Mouse (Mus musculus): ENCODE results near the gene B4galt5. TPM values are rescaled to one million over a fixed set of nuclear protein-coding genes. Genes with fewer than 3 reads are reported as not detected.

The B4galt5 gene
- polyA plus RNA-seq, 1 experiment from 2014 or later: 22.6 TPM

- Histone ChIP-seq H3K4me2 (ENCODE audit: low read length) (no peak overlapping the region), H3K4me1 (ENCODE audit: control insufficient read depth, insufficient read depth, low read depth, low read length) (peaks cover 20% of the 10 kb centered on the region), H3K27me3 (replicated peaks; ENCODE audit: control insufficient read depth, insufficient read depth, low read length) (no peaks in the 10 kb centered on the region), H3K36me3 (ENCODE audit: control insufficient read depth, insufficient read depth, low read length) (no peaks in the 10 kb centered on the region), H3K9me3 (ENCODE audit: control insufficient read depth, low read length) (no peaks in the 10 kb centered on the region), H3K27ac (ENCODE audit: low read depth, low read length) (peak overlapping the region; percentile 29), H3K4me3 (ENCODE audit: low read length) (no peak overlapping the region), H3K9ac (ENCODE audit: low read depth, low read length) (no peak overlapping the region)
- peak; percentile 58 for ATAC-seq
- WGBS: 68% methylated on average over 5 of the region's 5 CpGs
Measured at GRCm38 (mm10) chr2:167330581-167330980, 18.4 kb downstream of the B4galt5 start.

GRCm38 (mm10) chr2:167329478-167330262 is 19.3 kb downstream of the B4galt5 start:
- WGBS: 94% methylated on average over 9 of the region's 9 CpGs
- peaks cover 20% of the 10 kb centered on the region for H3K4me1 ChIP-seq (ENCODE audit: control insufficient read depth, insufficient read depth, low read depth, low read length)

GRCm38 (mm10) chr2:167328340-167328739 is 20.6 kb downstream of the B4galt5 start:
- no peaks in the 10 kb centered on the region for H3K36me3 ChIP-seq (ENCODE audit: control insufficient read depth, insufficient read depth, low read length)

More at GRCm38 (mm10) chr2:167329478-167330262, 19.3 kb downstream of the B4galt5 start:
- Histone ChIP-seq H3K27me3 (replicated peaks; ENCODE audit: control insufficient read depth, insufficient read depth, low read length) (no peaks in the 10 kb centered on the region), H3K9ac (ENCODE audit: low read depth, low read length) (no peak overlapping the region), H3K36me3 (ENCODE audit: control insufficient read depth, insufficient read depth, low read length) (no peaks in the 10 kb centered on the region), H3K9me3 (ENCODE audit: control insufficient read depth, low read length) (no peaks in the 10 kb centered on the region), H3K27ac (ENCODE audit: low read depth, low read length) (no peak overlapping the region), H3K4me2 (ENCODE audit: low read length) (no peak overlapping the region), H3K4me3 (ENCODE audit: low read length) (no peak overlapping the region)
- ATAC-seq: no peak

DNA sequence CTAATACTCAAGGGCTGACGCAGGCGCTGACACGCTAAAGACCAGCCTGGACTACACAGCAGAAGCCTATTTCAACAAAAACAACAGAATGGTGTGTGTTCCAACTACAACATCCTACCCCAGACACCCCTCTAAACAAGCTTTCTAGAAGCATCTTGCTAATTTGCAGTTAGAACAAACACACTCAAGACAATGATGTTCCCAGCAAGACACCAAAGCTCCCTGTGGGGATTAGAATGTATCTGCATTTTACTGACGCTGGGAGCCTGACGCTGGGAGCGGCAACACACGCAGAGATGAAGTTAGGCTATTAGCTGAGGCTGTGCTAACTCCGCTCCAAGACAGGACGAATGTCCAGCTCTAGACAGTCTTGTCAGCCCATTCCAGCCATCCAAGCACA is 22.4 kb downstream of the B4galt5 start:
- Histone ChIP-seq H3K27me3 (replicated peaks; ENCODE audit: control insufficient read depth, insufficient read depth, low read length) (no peaks in the 10 kb centered on the region), H3K9me3 (ENCODE audit: control insufficient read depth, low read length) (no peaks in the 10 kb centered on the region), H3K4me2 (ENCODE audit: low read length) (no peak overlapping the region), H3K36me3 (ENCODE audit: control insufficient read depth, insufficient read depth, low read length) (no peaks in the 10 kb centered on the region), H3K4me3 (ENCODE audit: low read length) (no peak overlapping the region), H3K4me1 (ENCODE audit: control insufficient read depth, insufficient read depth, low read depth, low read length) (peaks cover 18% of the 10 kb centered on the region), H3K27ac (ENCODE audit: low read depth, low read length) (no peak overlapping the region), H3K9ac (ENCODE audit: low read depth, low read length) (no peak overlapping the region)
- 48% methylated on average over 9 of the region's 9 CpGs for WGBS
- ATAC-seq: no peak

More at GRCm38 (mm10) chr2:167328340-167328739, 20.6 kb downstream of the B4galt5 start:
- Histone ChIP-seq H3K27me3 (replicated peaks; ENCODE audit: control insufficient read depth, insufficient read depth, low read length) (no peaks in the 10 kb centered on the region), H3K27ac (ENCODE audit: low read depth, low read length) (no peak overlapping the region), H3K4me3 (ENCODE audit: low read length) (no peak overlapping the region), H3K9ac (ENCODE audit: low read depth, low read length) (no peak overlapping the region), H3K4me1 (ENCODE audit: control insufficient read depth, insufficient read depth, low read depth, low read length) (peaks cover 20% of the 10 kb centered on the region), H3K9me3 (ENCODE audit: control insufficient read depth, low read length) (no peaks in the 10 kb centered on the region), H3K4me2 (ENCODE audit: low read length) (no peak overlapping the region)
- ATAC-seq: no peak
- WGBS: 85% methylated on average over 6 of the region's 6 CpGs

DNA sequence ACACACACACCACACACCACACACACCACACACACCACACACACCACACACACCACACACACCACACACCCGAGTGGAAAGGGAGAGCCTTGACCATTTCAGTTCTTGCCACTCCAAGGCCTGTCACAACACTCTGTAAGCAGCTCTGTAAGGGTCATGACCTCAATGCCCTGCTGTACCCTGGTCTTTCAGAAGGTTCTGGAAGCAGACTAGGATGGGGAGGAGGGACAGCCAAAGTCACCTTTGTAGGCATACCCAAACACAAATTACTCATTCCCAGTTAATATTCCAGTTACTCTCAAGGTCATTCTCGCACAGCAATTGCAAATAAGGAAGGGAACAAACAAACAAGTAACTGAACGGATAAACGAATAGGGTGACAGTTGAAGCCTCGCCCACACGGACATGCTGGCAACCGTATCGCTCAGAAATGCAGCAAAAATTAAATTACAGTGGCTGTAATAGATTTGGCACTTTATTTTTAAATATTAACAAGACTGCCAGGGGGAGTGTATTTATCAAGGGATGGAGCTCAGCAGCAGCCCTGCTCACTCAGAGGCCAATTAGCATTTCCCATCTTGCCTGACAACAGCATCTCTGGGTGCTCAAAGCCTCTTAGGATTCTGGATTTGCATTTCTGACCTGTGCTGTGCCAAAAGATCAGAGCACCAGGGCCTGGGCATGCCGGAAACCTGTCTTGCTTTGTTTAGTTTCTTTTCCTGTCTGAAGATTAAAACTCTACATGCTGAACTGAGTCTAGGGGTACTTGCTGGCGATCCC is 24.6 kb downstream of the B4galt5 start:
- no peak overlapping the region for H3K4me3 ChIP-seq (ENCODE audit: low read length)
- no peaks in the 10 kb centered on the region for H3K27me3 ChIP-seq (replicated peaks; ENCODE audit: control insufficient read depth, insufficient read depth, low read length)
- no peak overlapping the region for H3K27ac ChIP-seq (ENCODE audit: low read depth, low read length)
- no peak overlapping the region for H3K9ac ChIP-seq (ENCODE audit: low read depth, low read length)
- no peak for ATAC-seq
- H3K4me1 ChIP-seq (ENCODE audit: control insufficient read depth, insufficient read depth, low read depth, low read length): peaks cover 5% of the 10 kb centered on the region; the same call in 1 of the 2 replicates
- no peaks in the 10 kb centered on the region for H3K36me3 ChIP-seq (ENCODE audit: control insufficient read depth, insufficient read depth, low read length)
- 65% methylated on average over 10 of the region's 10 CpGs for WGBS
- no peaks in the 10 kb centered on the region for H3K9me3 ChIP-seq (ENCODE audit: control insufficient read depth, low read length)
- H3K4me2 ChIP-seq (ENCODE audit: low read length): no peak overlapping the region

DNA sequence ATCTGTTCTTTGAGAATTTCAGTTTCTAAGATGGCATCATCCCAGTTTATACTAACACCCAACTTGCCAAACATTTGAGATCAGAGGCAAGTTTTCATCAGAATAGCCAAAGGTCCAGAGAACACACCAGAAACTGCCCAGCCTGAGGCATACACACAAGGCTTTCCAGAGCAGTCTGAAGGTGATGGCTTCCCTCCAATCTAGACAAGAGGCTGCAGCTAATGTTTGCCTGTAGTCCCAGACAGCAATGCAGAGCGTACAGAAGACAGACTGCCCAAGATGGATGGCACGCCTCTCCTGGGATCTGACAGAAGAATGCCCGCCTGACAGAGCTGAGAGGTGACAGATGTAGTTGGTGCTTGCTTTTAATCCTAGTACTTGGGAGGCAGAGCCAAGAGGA is 25.9 kb downstream of the B4galt5 start:
- 52% methylated on average over 3 of the region's 3 CpGs for WGBS
- H3K9me3 ChIP-seq (ENCODE audit: control insufficient read depth, low read length): no peaks in the 10 kb centered on the region
- H3K4me3 ChIP-seq (ENCODE audit: low read length): no peak overlapping the region
- H3K27me3 ChIP-seq (replicated peaks; ENCODE audit: control insufficient read depth, insufficient read depth, low read length): no peaks in the 10 kb centered on the region
- H3K4me1 ChIP-seq (ENCODE audit: control insufficient read depth, insufficient read depth, low read depth, low read length): peaks cover 8% of the 10 kb centered on the region; the same call in 1 of the 2 replicates
- no peak overlapping the region for H3K9ac ChIP-seq (ENCODE audit: low read depth, low read length)
- ATAC-seq: no peak
- H3K27ac ChIP-seq (ENCODE audit: low read depth, low read length): no peak overlapping the region
- H3K36me3 ChIP-seq (ENCODE audit: control insufficient read depth, insufficient read depth, low read length): no peaks in the 10 kb centered on the region
- H3K4me2 ChIP-seq (ENCODE audit: low read length): no peak overlapping the region

DNA sequence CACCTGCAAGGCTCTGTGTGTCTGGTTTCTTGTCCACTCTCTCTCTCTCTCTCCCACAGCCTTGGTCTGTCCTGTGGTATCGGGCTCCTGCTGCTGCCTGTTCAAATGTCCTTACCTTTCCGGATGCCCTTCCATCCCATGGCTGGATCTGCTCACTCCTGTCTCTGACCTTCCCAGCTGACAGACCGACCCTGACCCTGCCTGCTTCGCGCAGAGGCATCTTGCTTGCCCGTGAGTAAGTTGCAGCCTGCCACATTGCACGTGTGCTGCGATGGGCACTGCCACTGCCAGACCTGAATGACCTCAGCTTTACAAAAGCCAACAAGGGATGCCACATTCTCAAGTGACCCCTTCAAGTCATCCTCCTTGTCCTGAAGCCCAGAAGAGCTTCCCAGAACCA is 27.6 kb downstream of the B4galt5 start:
- WGBS: 95% methylated on average over 8 of the region's 8 CpGs
- Histone ChIP-seq H3K36me3 (ENCODE audit: control insufficient read depth, insufficient read depth, low read length) (no peaks in the 10 kb centered on the region), H3K4me2 (ENCODE audit: low read length) (no peak overlapping the region), H3K27me3 (replicated peaks; ENCODE audit: control insufficient read depth, insufficient read depth, low read length) (no peaks in the 10 kb centered on the region), H3K27ac (ENCODE audit: low read depth, low read length) (no peak overlapping the region), H3K9ac (ENCODE audit: low read depth, low read length) (no peak overlapping the region), H3K4me1 (ENCODE audit: control insufficient read depth, insufficient read depth, low read depth, low read length) (peaks cover 12% of the 10 kb centered on the region), H3K9me3 (ENCODE audit: control insufficient read depth, low read length) (no peaks in the 10 kb centered on the region), H3K4me3 (ENCODE audit: low read length) (no peak overlapping the region)
- no peak for ATAC-seq

DNA sequence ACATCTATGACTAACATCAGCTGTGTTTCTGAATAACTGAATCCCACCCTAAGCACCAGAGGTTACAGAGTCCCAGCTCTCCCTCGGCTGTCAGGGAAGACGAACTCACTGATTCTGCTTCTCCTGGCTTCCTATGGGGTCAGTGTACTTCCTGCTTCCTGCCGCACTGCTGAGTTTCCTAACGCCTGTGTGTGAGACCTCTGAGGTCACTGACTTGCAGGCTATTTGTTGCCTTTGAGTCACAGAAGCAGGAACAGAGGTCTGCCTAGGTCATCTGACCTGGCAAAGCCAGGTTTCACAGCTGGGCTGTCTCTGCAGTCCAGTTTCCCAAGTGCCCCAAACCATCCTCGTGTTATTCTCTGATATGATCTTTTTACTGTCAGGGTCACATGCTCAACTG is 30.0 kb downstream of the B4galt5 start:
- Histone ChIP-seq H3K4me3 (ENCODE audit: low read length) (no peak overlapping the region), H3K4me1 (ENCODE audit: control insufficient read depth, insufficient read depth, low read depth, low read length) (peaks cover 33% of the 10 kb centered on the region), H3K9me3 (ENCODE audit: control insufficient read depth, low read length) (no peaks in the 10 kb centered on the region), H3K4me2 (ENCODE audit: low read length) (no peak overlapping the region), H3K36me3 (ENCODE audit: control insufficient read depth, insufficient read depth, low read length) (no peaks in the 10 kb centered on the region), H3K27ac (ENCODE audit: low read depth, low read length) (no peak overlapping the region), H3K9ac (ENCODE audit: low read depth, low read length) (no peak overlapping the region), H3K27me3 (replicated peaks; ENCODE audit: control insufficient read depth, insufficient read depth, low read length) (no peaks in the 10 kb centered on the region)
- 68% methylated on average over 5 of the region's 5 CpGs for WGBS
- no peak for ATAC-seq

DNA sequence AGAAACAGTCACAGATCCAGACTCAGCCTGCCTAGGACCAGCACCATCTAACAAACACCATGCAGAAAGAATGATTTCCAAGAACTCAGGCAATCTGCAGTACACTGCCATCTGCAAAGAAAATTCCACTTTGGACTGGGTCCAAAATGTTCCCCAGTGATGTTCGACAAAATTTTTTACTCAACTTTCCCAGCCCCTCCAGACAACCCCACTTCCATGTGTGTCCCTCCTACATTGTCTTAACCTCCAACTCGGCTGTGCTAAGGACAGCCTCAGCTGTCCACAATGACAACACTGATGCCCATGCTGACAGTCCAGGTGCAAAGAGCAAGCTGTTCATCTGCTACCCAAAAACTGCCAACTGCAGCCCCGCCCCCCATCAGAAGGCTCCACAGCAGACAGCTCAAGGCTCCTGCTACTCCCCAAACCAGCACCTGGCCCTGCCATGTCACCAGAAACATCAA is 32.2 kb downstream of the B4galt5 start:
- Histone ChIP-seq H3K4me1 (ENCODE audit: control insufficient read depth, insufficient read depth, low read depth, low read length) (peaks cover 37% of the 10 kb centered on the region), H3K27ac (ENCODE audit: low read depth, low read length) (no peak overlapping the region), H3K36me3 (ENCODE audit: control insufficient read depth, insufficient read depth, low read length) (no peaks in the 10 kb centered on the region)

More for the DNA sequence above, 32.2 kb downstream of the B4galt5 start:
- no peak overlapping the region for H3K4me3 ChIP-seq (ENCODE audit: low read length)
- no peaks in the 10 kb centered on the region for H3K27me3 ChIP-seq (replicated peaks; ENCODE audit: control insufficient read depth, insufficient read depth, low read length)
- H3K9ac ChIP-seq (ENCODE audit: low read depth, low read length): no peak overlapping the region
- ATAC-seq: peak; percentile 29; the same call in 1 of the 2 replicates
- WGBS: 54% methylated on average over 3 of the region's 3 CpGs
- no peak overlapping the region for H3K4me2 ChIP-seq (ENCODE audit: low read length)
- no peaks in the 10 kb centered on the region for H3K9me3 ChIP-seq (ENCODE audit: control insufficient read depth, low read length)

All from hindbrain, embryonic 16.5 days (tissue).